Mouse (Mus musculus): ENCODE results near the gene Zbtb22. TPM values are rescaled to one million over a fixed set of nuclear protein-coding genes. Genes with fewer than 3 reads are reported as not detected.
"Not testable (repeated sequence)": the region's sequence is repeated elsewhere in the genome, so short reads cannot be mapped to it uniquely, and the experiment has no call there.

Gene Zbtb22
- polyA plus RNA-seq, 1 experiment from 2014 or later, result 25.3 TPM

DNA sequence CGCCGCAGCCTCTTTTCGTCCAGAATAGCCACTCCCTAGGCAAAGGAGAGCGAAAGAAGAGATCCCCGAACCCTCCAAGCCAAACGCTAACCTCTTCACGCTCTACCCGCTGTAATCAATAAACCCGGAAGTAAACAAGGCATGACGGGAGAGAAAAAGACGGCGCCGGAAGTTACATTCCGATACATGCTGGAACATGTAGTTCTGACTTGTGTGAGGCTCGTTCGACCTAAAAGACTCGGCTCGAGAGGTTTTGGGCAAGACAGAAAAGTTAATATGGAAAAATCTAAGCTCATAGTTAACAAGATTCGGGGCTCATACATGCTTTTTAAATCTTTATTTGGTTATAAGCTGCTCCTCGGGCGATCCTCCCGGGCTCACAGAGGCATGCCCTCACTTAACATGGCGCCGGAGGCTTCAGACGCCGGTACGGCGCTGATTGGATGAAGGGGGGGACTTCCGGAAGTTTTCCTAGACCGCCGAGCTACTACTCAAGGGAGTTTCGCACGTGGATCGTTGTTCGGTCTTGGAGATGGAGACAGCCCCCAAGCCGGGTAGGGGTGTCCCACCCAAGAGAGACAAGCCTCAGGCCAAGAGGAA is 24.6 kb downstream of the Zbtb22 start, which contains the start of the genes Pfdn6 and Wdr46:
Gene Pfdn6, minus strand, starts transcription at position 138 of the 600 bp plus-strand sequence.
Gene Wdr46, plus strand, starts transcription at position 455 of the 600 bp plus-strand sequence.
- Histone ChIP-seq H3K27ac (replicated peaks) (0 out of 2 replicates have a peak within 1 kb of the TSS, but pooled peaks have one; percentile 16), H3K4me3 (peak within 1 kb of the TSS; percentile 91), H3K9me3 (no peaks in the 10 kb centered on the region), H3K9ac (replicated peaks) (peak within 1 kb of the TSS; percentile 79), H3K4me2 (replicated peaks) (peak within 1 kb of the TSS; percentile 99), H3K27me3 (no peaks in the 10 kb centered on the region), H3K4me1 (peaks cover 24% of the 10 kb centered on the region), H3K36me3 (peaks cover 59% of the 10 kb centered on the region)
- peak; percentile 90 for ATAC-seq (ENCODE audit: low FRiP score, low read depth)
- under 1% methylated on average over 36 of the region's 36 CpGs for WGBS

DNA sequence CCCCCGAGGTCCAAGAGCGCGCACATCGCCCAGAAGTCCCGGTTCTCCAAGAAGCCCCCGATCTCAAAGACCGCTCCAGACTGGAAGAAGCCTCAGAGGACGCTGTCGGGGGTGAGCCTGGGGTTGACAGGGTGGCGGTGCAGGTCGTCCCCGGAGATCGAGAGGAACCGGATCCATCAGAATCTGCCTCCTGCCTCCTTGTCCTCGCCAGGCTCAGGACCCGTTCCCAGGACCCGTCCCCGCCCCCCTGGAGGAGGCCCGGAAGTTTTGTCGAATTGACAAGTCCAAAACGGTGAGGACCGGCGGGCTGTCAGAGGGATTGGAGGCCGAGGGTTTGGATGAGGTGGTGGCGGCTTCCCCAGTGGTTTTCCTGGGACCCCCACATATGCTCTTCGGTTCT is 25.3 kb downstream of the Zbtb22 start:
- H3K27me3 ChIP-seq, result no peaks in the 10 kb centered on the region
- peak; percentile 5; the same call in 1 of the 2 replicates for ATAC-seq (ENCODE audit: low FRiP score, low read depth)
- peaks cover 24% of the 10 kb centered on the region for H3K4me1 ChIP-seq
- H3K9me3 ChIP-seq, result no peaks in the 10 kb centered on the region
- H3K4me3 ChIP-seq, result peak overlapping the region; percentile 91
- peaks cover 59% of the 10 kb centered on the region for H3K36me3 ChIP-seq
- peak overlapping the region; percentile 99 for H3K4me2 ChIP-seq (replicated peaks)
- H3K27ac ChIP-seq (replicated peaks), result no peak overlapping the region
- 3% methylated on average over 26 of the region's 26 CpGs for WGBS
- H3K9ac ChIP-seq (replicated peaks), result peak overlapping the region; percentile 79

DNA sequence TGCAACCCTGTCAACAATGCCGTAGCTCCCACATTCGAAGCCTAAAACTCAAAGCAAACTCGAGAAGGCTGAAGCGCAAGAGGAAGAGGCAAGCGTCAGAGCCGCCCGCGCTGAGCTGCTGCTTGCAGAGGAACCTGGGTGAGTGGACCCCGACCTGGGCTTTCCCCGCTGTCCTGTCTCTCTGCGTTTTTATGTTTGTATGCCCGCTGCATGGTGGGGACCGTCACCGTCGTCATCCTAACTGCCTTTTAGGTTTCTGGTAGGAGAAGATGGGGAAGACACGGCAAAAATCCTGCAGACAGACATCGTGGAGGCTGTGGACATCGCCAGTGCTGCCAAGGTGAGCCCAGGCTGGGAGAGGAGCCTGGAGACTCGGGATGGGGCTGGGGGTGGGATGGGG is 25.7 kb downstream of the Zbtb22 start:
- 65% methylated on average over 19 of the region's 19 CpGs for WGBS
- H3K36me3 ChIP-seq, result peaks cover 60% of the 10 kb centered on the region
- H3K27ac ChIP-seq (replicated peaks), result no peak overlapping the region
- H3K9me3 ChIP-seq, result no peaks in the 10 kb centered on the region
- H3K9ac ChIP-seq (replicated peaks), result peak overlapping the region; percentile 79
- H3K4me2 ChIP-seq (replicated peaks), result peak overlapping the region; percentile 99
- H3K27me3 ChIP-seq, result no peaks in the 10 kb centered on the region
- no peak for ATAC-seq (ENCODE audit: low FRiP score, low read depth)
- H3K4me1 ChIP-seq, result peaks cover 24% of the 10 kb centered on the region
- peak overlapping the region; percentile 91 for H3K4me3 ChIP-seq

DNA sequence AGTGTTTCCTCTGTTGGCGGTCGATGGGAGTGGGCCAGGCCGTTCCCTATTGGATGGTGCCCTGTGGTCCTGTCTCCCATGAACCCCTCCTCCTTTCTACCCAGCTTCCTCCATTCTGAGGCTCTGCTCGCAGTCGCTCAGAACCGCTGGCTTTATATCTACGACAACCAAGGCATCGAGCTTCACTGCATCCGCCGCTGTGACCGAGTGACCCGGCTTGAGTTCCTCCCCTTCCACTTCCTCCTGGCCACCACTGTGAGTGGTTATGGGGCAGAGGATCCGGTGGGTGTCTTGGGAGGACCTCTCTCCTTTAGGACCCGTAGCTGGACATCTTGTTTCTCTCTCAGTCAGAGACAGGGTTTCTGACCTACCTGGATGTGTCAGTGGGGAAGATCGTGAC is 27.8 kb downstream of the Zbtb22 start:
- Histone ChIP-seq H3K9ac (replicated peaks) (no peak overlapping the region), H3K4me3 (no peak overlapping the region), H3K9me3 (no peaks in the 10 kb centered on the region), H3K36me3 (peaks cover 58% of the 10 kb centered on the region), H3K27ac (replicated peaks) (no peak overlapping the region), H3K27me3 (no peaks in the 10 kb centered on the region), H3K4me1 (peaks cover 24% of the 10 kb centered on the region), H3K4me2 (replicated peaks) (no peak overlapping the region)
- no peak for ATAC-seq (ENCODE audit: low FRiP score, low read depth)
- 93% methylated on average over 15 of the region's 15 CpGs for WGBS

DNA sequence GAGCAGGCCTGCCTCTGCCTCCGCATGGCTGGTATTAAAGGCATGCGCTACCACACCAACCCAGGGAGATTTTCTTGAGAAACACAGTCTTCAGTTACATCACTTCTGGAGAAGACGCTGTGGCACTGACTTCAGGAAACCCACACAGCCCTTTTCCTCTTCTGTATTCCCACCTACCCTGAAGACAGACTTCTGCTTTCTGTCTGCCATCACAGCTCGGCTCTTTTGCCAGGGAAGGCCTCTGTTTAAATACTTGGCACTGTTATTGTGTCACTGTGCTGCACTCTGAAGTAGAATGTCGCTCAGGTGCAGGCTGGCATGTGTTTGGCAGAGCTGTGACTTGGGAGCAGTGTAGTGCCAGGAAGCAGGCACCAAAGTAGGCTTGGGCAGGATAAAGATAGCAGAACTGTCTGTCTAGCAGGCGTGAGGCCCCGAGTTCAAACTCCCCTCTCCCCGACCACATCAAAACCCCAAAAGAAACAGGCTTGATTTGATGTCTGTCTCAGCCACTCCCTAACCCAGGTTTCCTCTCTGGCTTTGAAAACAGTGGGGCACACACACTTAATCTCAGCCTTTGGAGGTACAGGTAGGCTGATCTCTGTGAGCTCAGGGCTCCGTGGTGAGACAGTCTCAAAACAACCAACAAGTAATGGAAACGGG is 31.9 kb downstream of the Zbtb22 start:
- Histone ChIP-seq H3K9ac (replicated peaks) (no peak overlapping the region), H3K4me3 (no peak overlapping the region), H3K4me1 (peaks cover 31% of the 10 kb centered on the region), H3K9me3 (no peaks in the 10 kb centered on the region), H3K27ac (replicated peaks) (no peak overlapping the region), H3K4me2 (replicated peaks) (no peak overlapping the region), H3K27me3 (no peaks in the 10 kb centered on the region), H3K36me3 (peaks cover 77% of the 10 kb centered on the region)
- 91% methylated on average over 10 of the region's 10 CpGs for WGBS
- ATAC-seq (ENCODE audit: low FRiP score, low read depth), result no peak

DNA sequence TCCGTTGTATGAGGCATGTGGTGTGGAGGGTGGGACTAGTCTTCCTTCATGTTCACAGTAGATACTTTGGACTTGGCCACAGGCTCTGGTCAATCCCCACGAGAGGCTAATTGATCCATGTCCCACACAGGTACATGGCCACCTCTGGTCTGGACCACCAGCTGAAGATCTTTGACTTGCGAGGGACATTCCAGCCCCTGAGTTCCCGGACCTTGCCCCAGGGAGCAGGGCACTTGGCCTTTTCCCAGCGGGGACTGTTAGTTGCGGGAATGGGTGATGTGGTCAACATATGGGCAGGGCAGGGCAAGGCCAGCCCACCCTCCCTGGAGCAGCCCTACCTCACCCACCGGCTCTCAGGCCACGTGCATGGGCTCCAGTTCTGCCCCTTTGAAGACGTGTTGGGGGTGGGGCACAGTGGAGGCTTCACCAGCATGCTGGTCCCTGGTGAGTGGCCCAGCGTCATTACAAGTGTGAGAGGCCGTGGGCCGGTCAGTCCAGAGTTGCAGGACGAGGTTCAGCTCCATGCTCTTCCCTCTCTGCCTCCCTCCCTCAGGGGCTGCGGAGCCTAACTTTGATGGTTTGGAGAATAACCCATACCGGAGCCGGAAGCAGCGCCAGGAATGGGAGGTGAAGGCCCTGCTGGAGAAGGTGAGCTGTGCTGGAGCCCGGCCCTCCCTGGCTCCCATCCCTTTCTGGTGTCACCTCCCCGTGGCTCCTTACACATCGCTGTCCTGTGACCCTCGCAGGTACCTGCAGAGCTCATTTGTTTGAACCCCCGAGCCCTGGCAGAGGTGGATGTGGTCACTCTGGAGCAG is 32.6 kb downstream of the Zbtb22 start:
- H3K4me1 ChIP-seq, result peaks cover 38% of the 10 kb centered on the region
- H3K9ac ChIP-seq (replicated peaks), result no peak overlapping the region
- H3K36me3 ChIP-seq, result peaks cover 77% of the 10 kb centered on the region
- 87% methylated on average over 22 of the region's 22 CpGs for WGBS
- H3K9me3 ChIP-seq, result no peaks in the 10 kb centered on the region
- H3K27ac ChIP-seq (replicated peaks), result no peak overlapping the region
- no peaks in the 10 kb centered on the region for H3K27me3 ChIP-seq
- H3K4me2 ChIP-seq (replicated peaks), result no peak overlapping the region
- no peak overlapping the region for H3K4me3 ChIP-seq
- ATAC-seq (ENCODE audit: low FRiP score, low read depth), result no peak

DNA sequence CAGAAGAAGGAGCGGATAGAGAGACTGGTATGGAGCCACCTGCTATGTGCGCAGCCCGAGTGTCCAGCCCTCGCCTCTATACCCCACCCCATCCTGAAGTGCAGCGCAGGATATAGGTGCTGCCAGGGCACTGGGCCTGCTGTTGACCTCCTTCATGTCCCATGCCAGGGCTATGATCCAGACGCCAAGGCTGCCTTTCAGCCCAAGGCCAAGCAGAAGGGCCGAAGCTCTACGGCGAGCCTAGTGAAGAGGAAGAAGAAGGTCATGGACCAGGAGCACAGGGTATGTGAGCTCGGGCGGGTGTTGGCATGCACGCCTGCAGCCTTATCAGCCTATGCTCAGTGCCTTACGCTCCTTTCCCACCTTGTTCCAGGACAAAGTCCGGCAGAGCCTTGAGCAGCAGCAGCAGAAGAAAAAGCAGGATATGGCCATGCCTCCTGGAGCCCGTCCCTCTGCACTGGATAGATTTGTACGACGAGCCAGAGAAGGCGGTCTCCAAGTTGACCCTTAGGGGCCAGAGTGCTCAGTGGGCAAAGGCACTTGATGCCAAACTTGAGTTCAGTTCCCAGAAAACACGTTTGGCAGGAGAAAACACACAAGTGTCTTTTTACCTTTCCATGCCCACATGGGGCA is 33.3 kb downstream of the Zbtb22 start:
- H3K27ac ChIP-seq (replicated peaks), result no peak overlapping the region
- H3K4me1 ChIP-seq, result peaks cover 46% of the 10 kb centered on the region
- WGBS, result 93% methylated on average over 19 of the region's 19 CpGs
- no peak for ATAC-seq (ENCODE audit: low FRiP score, low read depth)
- H3K4me3 ChIP-seq, result no peak overlapping the region
- no peak overlapping the region for H3K9ac ChIP-seq (replicated peaks)
- H3K4me2 ChIP-seq (replicated peaks), result no peak overlapping the region
- peaks cover 75% of the 10 kb centered on the region for H3K36me3 ChIP-seq
- no peaks in the 10 kb centered on the region for H3K27me3 ChIP-seq
- H3K9me3 ChIP-seq, result no peaks in the 10 kb centered on the region

DNA sequence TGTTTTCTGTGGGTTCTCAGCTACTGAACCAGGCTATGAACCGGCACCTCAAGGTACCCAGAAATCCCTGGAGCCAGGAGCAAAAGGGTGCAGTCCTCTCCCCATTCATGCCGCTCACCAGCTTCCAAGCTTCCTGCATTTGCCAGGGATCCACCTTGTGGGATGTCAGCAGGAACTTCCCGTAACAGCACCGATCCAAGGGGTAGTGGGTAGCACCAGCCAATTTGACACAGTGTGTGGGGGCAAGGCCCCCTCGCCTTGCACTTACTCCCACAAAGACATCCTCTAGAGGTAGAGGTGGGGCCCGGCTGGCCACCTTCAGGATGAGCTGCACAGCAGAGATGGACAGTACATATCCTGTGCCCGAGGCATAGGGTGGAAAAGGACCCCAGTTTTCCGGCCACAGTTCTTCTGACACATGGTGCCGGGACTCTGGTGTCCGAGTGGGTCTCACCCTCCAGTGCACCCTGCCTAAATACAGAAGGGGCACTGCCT is 34.5 kb downstream of the Zbtb22 start:
- no peak for ATAC-seq (ENCODE audit: low FRiP score, low read depth)
- H3K36me3 ChIP-seq, result peaks cover 66% of the 10 kb centered on the region
- H3K27ac ChIP-seq (replicated peaks), result peak overlapping the region; percentile 89; the same call in 1 of the 2 replicates
- no peaks in the 10 kb centered on the region for H3K27me3 ChIP-seq
- WGBS, result 74% methylated on average over 10 of the region's 10 CpGs
- peaks cover 54% of the 10 kb centered on the region for H3K4me1 ChIP-seq
- H3K9ac ChIP-seq (replicated peaks), result peak overlapping the region; percentile 63
- peak overlapping the region; percentile 48 for H3K4me3 ChIP-seq
- H3K4me2 ChIP-seq (replicated peaks), result peak overlapping the region; percentile 76
- H3K9me3 ChIP-seq, result no peaks in the 10 kb centered on the region

DNA sequence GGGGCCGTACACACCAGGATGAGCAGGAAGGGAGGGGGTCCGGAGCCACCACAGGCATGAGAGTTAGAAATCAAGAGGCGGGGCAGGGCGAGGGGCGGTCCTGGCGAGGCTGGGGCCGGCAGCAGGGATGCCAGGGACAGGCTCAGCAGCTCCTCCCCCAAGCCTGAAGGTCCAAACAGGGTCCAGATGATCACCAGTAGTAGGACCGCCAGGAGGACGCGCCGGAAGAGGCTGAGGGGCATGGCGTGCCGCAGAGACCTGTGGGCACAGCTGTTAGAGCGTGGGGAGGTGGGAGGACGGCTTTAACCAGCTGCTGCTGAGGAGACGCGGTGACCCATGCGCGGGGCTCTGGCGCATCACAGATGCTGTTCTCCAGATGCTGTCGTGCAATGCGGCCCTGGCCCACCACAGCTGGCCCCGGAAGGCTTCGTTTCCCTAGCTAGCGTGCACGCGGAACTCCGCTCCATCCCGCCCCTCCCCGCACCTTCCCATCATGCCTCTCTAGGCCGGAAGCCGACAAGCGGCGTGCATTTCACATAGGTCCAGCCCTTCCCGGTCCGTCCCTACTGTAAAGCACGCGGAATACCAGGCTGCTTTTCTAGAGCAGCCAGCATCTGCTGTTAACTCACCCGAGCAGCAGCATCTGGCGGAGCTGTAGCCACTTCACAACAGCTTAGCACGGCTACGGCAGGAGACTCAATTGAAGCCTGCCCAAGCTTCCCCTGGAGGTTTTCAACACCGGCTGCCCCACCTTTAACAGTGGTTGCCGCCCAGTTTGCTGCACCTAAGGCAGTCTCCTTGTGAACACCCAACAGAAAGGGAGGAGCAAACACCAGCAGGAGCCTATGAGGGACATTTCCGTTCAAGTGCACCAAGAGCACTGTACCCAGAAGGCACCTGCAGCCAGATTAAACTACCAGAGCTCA is 35.6 kb downstream of the Zbtb22 start, which contains the start of gene B3galt4:
Gene B3galt4, minus strand, starts transcription at position 468 of the 926 bp plus-strand sequence.
- peak within 1 kb of the TSS; percentile 48 for H3K4me3 ChIP-seq
- peaks cover 55% of the 10 kb centered on the region for H3K36me3 ChIP-seq
- ATAC-seq (ENCODE audit: low FRiP score, low read depth), result peak; percentile 67
- 2% methylated on average over 45 of the region's 45 CpGs for WGBS
- no peaks in the 10 kb centered on the region for H3K9me3 ChIP-seq
- H3K4me2 ChIP-seq (replicated peaks), result peak within 1 kb of the TSS; percentile 76
- H3K4me1 ChIP-seq, result peaks cover 55% of the 10 kb centered on the region
- peak within 1 kb of the TSS; percentile 63 for H3K9ac ChIP-seq (replicated peaks)
- no peaks in the 10 kb centered on the region for H3K27me3 ChIP-seq
- H3K27ac ChIP-seq (replicated peaks), result peak within 1 kb of the TSS; percentile 89

DNA sequence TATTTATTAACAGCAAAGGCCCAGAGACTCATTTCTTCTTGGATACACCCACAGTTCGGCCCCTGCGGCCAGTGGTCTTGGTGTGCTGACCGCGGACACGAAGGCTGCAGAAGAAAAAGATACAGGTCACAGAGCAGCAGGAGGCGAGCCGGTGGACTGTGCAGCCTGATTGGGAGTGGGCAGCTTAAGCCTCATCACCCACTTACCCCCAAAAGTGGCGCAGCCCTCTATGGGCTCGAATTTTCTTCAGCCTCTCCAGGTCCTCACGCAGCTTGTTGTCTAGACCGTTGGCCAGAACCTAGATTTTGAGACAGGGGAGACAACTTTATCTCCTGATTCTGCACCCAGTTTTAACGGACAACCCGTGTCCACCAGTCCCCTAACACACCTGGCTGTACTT is 36.3 kb downstream of the Zbtb22 start:
- Histone ChIP-seq H3K4me2 (replicated peaks) (peak overlapping the region; percentile 76), H3K36me3 (peaks cover 49% of the 10 kb centered on the region), H3K27ac (replicated peaks) (peak overlapping the region; percentile 89; the same call in 1 of the 2 replicates), H3K4me1 (peaks cover 61% of the 10 kb centered on the region), H3K4me3 (peak overlapping the region; percentile 48; the same call in 1 of the 2 replicates)
- not testable (repeated sequence) for H3K9me3 ChIP-seq; H3K9ac ChIP-seq (replicated peaks); ATAC-seq (ENCODE audit: low FRiP score, low read depth); H3K27me3 ChIP-seq
- 71% methylated on average over 13 of the region's 13 CpGs for WGBS

Measured in midbrain, embryonic 12.5 days (tissue).